Mouse (Mus musculus) bone marrow macrophage, adult 2 months (primary cell): ENCODE results near the gene Tmed5.
"Not testable (repeated sequence)": the region's sequence is repeated elsewhere in the genome, so short reads cannot be mapped to it uniquely, and the experiment has no call there.

Experiments
- CTCF ChIP-seq: IDR thresholded peaks from 2 replicates; pipeline ENCODE4 v1.5.1; 2012; ENCODE audit warnings: low read depth, mild to moderate bottlenecking, low read length, moderate library complexity
- POLR2A ChIP-seq: IDR thresholded peaks from 2 replicates; pipeline ENCODE4 v1.6.1; 2012; ENCODE audit warnings: mild to moderate bottlenecking, low read depth, low read length, borderline replicate concordance

DNA sequence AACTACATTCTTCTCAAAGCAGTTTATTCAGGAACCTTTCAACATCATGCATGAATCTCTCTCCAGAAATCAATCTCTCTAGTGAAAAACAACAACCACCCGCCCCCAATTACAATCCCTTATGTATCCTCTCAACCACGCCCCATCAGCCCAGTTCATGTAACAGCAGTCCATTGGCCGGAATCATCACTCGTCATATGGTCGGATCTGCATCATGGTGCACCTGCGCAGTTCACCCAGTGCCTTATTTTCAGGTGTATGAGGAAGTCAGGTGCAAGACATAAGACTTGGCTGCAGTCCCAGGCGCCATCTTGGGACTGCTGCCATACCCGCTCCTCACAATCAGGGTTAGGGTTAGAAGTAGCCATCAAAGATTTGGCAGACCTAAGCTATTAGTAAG lies 39.7 kb downstream of the Tmed5 start:
- TF ChIP-seq CTCF, POLR2A: not testable (repeated sequence)
